Mouse (Mus musculus) left cerebral cortex, postnatal 14 days (tissue): ENCODE data around the gene Scamp3. TPM values are rescaled to one million over a fixed set of nuclear protein-coding genes. Genes with fewer than 3 reads are reported as not detected.
"Not testable (repeated sequence)": the region's sequence is repeated elsewhere in the genome, so short reads cannot be mapped to it uniquely, and the experiment has no call there.

Experiments
- DNase-seq, 2 experiments: peaks; one replicate each; pipeline ENCODE4 v3.0.0; 2021 to 2022; ENCODE audit warnings: low spot score in 2 of 2, mixed read lengths in 1 of 2
- intact Hi-C: fragments of 180-260 bp; cut with DNase I; formaldehyde crosslinking; loops from one replicate; pipeline ENCODE4 v1.15.1; 2025
- total RNA-seq, 2 experiments: library from RNA; stranded (reverse); gene quantifications; 2 replicates each; pipeline ENCODE4 v1.2.3; 2021

Gene Scamp3
- total RNA-seq, 2 experiments from 2014 or later: 77.0 to 79.2 TPM

GRCm38 (mm10) chr3:89159616-89160344 lies 17.5 kb upstream of the Scamp3 start, which contains the start of gene Hcn3:
TSS of gene Hcn3 (minus strand) at chr3:89160196.
- DNase-seq: peak in 1 of 2 experiments; percentile 60
- intact Hi-C loops: loop anchor here (5.0 kb wide), 2 partner anchors 42 to 67 kb away; partner anchors contain the start of gene Rusc1

- not testable (repeated sequence) for DNase-seq
- intact Hi-C loops: loop anchor here (5.0 kb wide), 1 partner anchor 69 kb away; the partner anchor contains the start of gene Rusc1
Observed at GRCm38 (mm10) chr3:89161207-89161606, 16.1 kb upstream of the Scamp3 start.

GRCm38 (mm10) chr3:89161786-89162185 lies 15.5 kb upstream of the Scamp3 start:
- no peak for DNase-seq
- intact Hi-C loops: loop anchor here (5.0 kb wide), 1 partner anchor 69 kb away; the partner anchor contains the start of gene Rusc1

- DNase-seq: no peak
- intact Hi-C loops: loop anchor here (5.0 kb wide), 1 partner anchor 71 kb away; the partner anchor contains the start of gene Rusc1
Observed at GRCm38 (mm10) chr3:89163123-89163522, 14.2 kb upstream of the Scamp3 start.

- intact Hi-C loops: loop anchor here (5.0 kb wide), 1 partner anchor 71 kb away; the partner anchor contains the start of gene Rusc1
- no peak for DNase-seq
Observed at GRCm38 (mm10) chr3:89163643-89164245, 13.5 kb upstream of the Scamp3 start.

GRCm38 (mm10) chr3:89164506-89165267 lies 12.6 kb upstream of the Scamp3 start, which contains the start of gene Clk2:
TSS of gene Clk2 (plus strand) at chr3:89164795.
- intact Hi-C loops: loop anchor here (5.0 kb wide), 1 partner anchor 72 kb away; the partner anchor contains the start of gene Rusc1
- peak; percentile 92 to 93 for DNase-seq

GRCm38 (mm10) chr3:89165268-89165870 lies 11.9 kb upstream of the Scamp3 start:
- intact Hi-C loops: no loop called here
- DNase-seq: no peak

GRCm38 (mm10) chr3:89166945-89167344 lies 10.3 kb upstream of the Scamp3 start:
- DNase-seq: no peak
- intact Hi-C loops: no loop called here

- DNase-seq: no peak
- intact Hi-C loops: no loop called here
Observed at GRCm38 (mm10) chr3:89174844-89175243, 2.4 kb upstream of the Scamp3 start.

GRCm38 (mm10) chr3:89175544-89175943 lies 1.7 kb upstream of the Scamp3 start:
- intact Hi-C loops: no loop called here
- no peak for DNase-seq

GRCm38 (mm10) chr3:89176421-89176820 lies 852 bp upstream of the Scamp3 start:
- intact Hi-C loops: no loop called here
- DNase-seq: no peak

GRCm38 (mm10) chr3:89178107-89178385 lies 773 bp downstream of the Scamp3 start:
- intact Hi-C loops: no loop called here
- DNase-seq: no peak

GRCm38 (mm10) chr3:89179056-89179455 lies 1.8 kb downstream of the Scamp3 start:
- intact Hi-C loops: no loop called here

GRCm38 (mm10) chr3:89181749-89182500 lies 4.7 kb downstream of the Scamp3 start:
- DNase-seq: no peak
- intact Hi-C loops: no loop called here

More at GRCm38 (mm10) chr3:89179056-89179455, 1.8 kb downstream of the Scamp3 start:
- no peak for DNase-seq

GRCm38 (mm10) chr3:89182531-89183057 lies 5.3 kb downstream of the Scamp3 start:
- intact Hi-C loops: no loop called here
- no peak for DNase-seq

GRCm38 (mm10) chr3:89183058-89183958 lies 6.0 kb downstream of the Scamp3 start, which contains the start of gene Fam189b:
TSS of gene Fam189b (plus strand) at chr3:89183143.
- peak; percentile 89 to 93 for DNase-seq
- intact Hi-C loops: no loop called here

- no peak for DNase-seq
- intact Hi-C loops: no loop called here
Observed at GRCm38 (mm10) chr3:89183959-89184315, 6.7 kb downstream of the Scamp3 start.

GRCm38 (mm10) chr3:89187197-89187596 lies 9.9 kb downstream of the Scamp3 start:
- no peak for DNase-seq
- intact Hi-C loops: no loop called here
